Mouse (Mus musculus) bone marrow, adult 2 months (tissue): ENCODE data around the gene Aox2.

Experiments
- CTCF ChIP-seq: fragments of 200-500 bp; IDR thresholded peaks from 2 replicates; pipeline ENCODE4 v1.5.1; 2011; ENCODE audit warnings: low read length, control low read depth; ENCODE audit not compliant: control insufficient read depth, insufficient read depth
- POLR2A ChIP-seq: fragments of 200-500 bp; IDR thresholded peaks from 2 replicates; pipeline ENCODE4 v1.6.1; 2011; ENCODE audit warnings: low read depth, mild to moderate bottlenecking, control low read depth, low read length, borderline replicate concordance; ENCODE audit not compliant: control insufficient read depth

GRCm38 (mm10) chr1:58362296-58362695 lies 84.2 kb downstream of the Aox2 start:
- TF ChIP-seq CTCF (no peak), POLR2A (no peak)
